Mouse (Mus musculus) left cerebral cortex, postnatal 10 days (tissue): Measurements from ENCODE around the gene Ceacam18. TPM values are rescaled to one million over a fixed set of nuclear protein-coding genes. Genes with fewer than 3 reads are reported as not detected.
"Not testable (repeated sequence)": the region's sequence is repeated elsewhere in the genome, so short reads cannot be mapped to it uniquely, and the experiment has no call there.

Experiments
- DNase-seq, 2 experiments: peaks; one replicate each; pipeline ENCODE4 v3.0.0; 2021 to 2022; ENCODE audit warnings: low spot score in 2 of 2, mixed read lengths in 1 of 2; ENCODE audit errors: extremely low spot score in 1 of 2
- intact Hi-C: fragments of 180-260 bp; cut with DNase I; formaldehyde crosslinking; loops from one replicate; pipeline ENCODE4 v1.15.1; 2025
- total RNA-seq, 2 experiments: library from RNA; stranded (reverse); gene quantifications; 2 replicates each; pipeline ENCODE4 v1.2.3; 2021

Ceacam18 gene
- total RNA-seq, 2 experiments from 2014 or later, result 0.18 TPM; not detected in 1

DNA sequence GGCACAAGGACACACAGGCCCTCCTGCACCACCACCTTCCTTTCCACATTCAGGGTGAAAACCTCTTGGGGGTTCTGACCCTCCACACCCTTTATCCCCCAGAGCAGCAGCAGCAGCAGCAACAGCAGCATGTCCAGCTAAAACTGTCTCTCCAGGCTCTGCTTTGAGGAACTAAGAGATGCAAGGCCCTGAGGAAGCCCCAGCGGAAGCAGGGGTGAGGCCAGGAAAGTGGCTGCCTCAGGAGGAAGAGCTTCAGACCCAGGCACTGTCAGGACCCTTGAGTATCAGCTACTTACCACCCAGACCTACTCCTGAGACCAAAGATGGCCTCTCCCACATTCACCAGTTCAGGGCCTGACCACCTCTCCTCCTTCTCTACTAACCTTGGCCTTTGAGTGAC is 25.5 kb downstream of the Ceacam18 start, which contains the start of gene Siglece:
Siglece (minus strand) TSS at position 160 of the 400 bp plus-strand sequence.
- intact Hi-C loops, result no loop called here
- no peak for DNase-seq

DNA sequence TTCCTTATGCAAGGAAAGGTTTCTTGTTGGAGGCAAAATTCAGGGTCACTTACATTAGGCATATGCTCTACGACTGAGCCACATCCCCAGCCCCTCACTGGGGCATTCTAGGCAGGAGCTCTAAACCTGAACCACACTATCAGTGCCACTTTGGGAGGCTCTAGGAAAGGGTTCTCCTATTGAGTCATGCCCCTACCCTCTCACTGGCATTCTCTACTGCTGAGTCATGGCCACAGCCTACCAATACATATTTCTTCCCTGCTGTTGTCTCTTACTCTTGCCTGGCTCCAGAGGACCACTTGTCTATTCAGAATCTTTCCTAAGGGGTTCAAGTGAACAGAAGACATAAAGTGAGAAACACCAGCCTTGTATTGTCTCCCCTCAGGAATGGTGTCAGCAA is 28.3 kb downstream of the Ceacam18 start:
- intact Hi-C loops, result no loop called here
- no peak for DNase-seq

DNA sequence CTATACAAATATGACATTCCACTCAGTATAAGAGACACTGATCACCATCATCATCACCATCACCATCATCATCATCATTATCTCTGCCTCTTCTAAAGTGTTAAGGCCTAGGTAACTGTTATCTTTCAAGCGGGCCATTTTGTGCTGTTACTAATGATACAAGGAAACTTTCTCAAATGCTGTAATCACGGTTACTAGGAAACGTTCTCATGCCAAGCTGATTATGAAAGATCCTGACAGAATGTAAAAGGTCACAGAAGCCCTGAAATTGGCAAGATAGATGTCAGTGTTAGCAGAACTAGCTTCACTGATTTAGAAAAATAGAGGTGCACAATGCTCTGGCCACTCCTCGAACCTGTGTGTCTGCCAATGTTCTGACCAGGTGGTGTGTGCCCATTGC is 32.7 kb downstream of the Ceacam18 start:
- intact Hi-C loops, DNase-seq: not testable (repeated sequence)

DNA sequence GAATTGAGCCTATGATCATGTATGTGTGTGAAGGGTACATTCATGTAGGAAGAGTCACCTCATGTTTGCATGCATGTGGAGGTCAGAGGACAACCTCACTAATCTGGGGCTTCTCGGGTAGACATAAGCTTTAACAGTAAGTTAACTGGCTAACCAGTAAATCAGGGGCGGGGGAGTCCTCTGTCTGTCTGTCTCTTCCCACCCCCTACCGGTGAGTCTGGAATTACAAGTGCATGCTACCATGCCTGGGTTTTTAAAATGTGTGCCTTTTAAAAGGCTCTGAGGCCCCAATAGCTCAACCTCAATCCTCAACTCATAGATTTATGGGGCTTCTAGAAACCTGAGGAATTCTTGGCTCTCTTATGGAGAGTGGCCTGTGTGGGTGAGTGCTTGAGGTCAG is 34.1 kb downstream of the Ceacam18 start:
- DNase-seq, result no peak
- intact Hi-C loops, result no loop called here

DNA sequence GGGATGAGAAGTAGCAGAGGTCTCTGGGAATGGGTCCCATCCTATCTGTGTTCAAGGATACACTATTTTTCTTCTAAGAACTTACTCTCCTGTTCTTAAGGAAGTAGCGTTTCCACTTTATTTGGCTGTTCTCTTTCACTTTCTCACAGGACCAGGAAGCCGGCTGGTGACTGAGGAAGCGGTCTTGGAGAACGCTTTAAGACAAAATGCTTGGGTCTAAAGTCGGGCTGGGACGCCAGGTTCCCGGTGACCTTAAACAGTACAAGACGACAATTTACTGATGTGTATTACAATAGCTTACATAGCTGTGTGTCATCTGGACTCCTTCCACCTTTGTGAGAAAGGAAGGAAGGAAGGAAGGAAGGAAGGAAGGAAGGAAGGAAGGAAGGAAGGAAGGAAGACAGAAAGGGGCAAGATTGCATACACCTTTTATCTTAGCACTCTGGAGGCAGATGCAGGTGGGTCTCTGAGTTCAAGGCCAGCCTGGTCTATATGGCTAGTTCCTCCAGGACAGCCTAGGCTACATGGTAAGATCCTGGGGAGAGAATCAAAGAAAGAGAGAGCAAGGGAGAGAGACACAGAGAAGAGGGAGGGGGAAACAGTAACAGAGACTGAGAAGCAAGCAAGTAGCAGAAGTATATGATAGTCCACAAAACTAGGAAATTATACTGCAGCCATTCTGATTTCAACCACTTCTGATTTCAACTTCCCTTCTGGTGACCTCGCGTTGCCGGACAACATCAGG is 36.7 kb downstream of the Ceacam18 start:
- intact Hi-C loops, result no loop called here
- DNase-seq, result no peak

DNA sequence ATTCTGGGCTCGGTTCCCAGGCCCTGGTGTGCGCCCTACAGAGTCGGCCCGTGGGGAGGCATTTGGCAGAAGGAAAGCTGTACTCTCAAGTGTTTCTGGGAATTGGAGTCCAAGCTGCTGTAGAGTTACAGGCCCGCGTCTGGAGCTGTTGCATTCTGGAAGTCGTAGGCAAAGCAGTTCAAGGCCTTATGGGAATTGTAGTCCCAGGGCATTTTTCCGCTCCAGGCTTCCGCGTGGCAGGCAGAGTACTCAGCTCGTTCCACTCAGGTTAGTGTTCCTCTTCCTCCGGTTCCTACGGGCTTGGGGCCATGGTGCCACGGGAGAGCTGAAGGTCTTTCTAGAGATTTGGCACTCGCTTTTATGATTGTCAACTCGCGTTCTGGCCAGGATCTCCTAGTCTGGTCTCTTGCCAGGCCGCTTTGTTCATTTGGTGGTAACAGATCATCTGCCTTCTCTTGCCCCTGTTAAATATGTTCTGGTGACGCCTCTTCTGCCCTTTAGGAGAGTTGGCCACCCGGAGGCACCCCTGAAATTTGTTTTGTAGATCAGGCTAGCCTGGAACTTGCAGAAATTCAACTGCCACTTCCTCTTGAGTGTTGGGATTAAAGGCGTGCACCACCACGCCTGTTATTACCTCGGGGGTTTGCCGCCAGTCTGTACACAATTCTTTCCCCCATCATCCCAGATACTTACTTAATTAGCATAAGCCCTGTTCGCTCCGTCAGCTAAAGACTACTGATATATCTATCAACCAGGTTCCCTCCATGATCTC is 37.5 kb downstream of the Ceacam18 start, which contains the start of gene Ctu1:
Ctu1 (plus strand) TSS at position 208 of the 772 bp plus-strand sequence.
- peak; percentile 93 to 94 for DNase-seq
- intact Hi-C loops, result no loop called here

DNA sequence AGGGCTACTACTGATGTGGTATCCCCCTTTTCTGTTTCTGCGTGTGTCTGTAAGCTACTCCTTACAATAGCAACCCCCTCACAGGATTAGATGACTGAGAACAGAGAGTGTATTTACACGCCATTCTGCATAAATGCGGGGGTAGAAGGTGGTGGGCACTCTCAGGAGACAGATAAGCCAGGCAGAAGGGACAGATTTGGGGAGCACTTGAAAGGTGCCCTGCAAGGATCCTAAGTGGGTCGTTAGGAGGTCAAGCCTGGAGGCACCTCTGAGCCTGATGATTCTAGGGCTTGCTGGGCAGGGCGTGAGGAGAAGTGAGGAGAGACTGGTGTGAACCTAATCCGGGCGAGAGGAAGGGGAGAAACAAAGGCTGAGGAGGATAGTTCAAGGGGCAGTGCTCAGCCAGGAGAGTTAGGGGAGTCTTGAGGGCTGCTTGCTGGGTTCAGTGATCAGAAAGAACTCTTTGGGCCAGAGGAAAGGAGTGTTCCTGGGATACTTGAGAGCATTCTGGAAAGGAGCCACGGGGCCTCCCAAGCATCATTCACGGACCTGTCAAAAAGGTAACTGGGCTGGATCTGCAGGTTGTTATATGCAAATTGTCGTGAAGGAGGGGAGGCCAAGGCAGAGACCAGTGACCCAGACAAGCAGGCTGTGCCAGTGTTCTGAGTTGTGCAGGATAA is 38.2 kb downstream of the Ceacam18 start:
- intact Hi-C loops, result no loop called here
- DNase-seq, result no peak

DNA sequence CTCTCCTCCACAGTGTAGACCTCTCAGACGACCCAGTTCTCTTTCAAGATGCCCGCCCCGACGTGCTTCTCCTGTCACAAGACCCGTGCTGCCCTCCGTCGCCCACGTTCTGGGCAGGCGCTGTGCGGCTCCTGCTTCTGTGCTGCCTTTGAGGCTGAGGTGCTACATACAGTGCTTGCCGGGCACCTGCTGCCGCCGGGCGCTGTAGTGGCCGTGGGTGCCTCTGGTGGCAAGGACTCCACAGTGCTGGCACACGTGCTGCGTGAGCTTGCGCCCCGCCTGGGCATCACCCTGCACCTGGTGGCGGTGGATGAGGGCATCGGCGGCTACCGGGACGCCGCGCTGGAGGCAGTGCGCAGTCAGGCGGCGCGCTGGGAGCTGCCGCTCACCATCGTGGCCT is 40.6 kb downstream of the Ceacam18 start:
- DNase-seq, result no peak
- intact Hi-C loops, result no loop called here

DNA sequence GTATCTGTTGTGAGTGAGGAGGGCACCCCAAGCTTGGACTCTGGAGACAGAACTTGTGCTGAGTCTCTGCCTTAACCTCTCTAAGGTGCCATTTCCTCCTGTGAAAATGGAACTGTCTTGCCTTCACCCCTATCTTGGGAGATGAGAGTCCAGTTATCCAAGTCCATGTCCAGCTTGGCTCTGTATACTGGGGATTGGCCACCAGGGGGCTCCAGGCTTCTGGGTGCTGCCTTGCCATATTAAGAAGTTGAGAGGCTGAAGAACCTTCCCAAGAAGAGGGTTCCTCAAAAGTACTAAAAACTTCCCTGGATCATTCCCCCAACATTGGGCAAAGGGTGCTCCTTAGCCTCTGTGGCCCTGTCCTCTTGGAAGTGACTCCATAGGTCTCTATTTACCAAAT is 44.0 kb downstream of the Ceacam18 start:
- DNase-seq, result no peak
- intact Hi-C loops, result no loop called here

DNA sequence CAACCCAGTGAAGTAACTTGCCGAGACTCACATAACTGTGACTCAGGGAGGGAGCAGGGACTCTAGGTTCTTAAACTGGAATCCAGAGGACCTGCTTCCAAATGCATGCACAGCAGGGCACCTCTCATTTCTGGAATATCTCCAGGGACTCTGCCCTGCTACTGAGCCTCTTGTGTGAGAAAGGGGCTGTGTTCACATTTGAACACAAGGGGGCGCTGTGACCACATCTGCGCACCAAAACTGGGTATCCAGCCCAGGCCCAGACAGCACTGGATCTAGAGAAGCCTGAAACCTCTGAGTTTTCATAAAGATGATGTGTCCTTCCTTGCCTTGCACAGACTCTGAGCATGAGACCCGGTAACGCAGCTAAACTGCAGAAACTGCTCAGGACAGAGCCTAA is 46.5 kb downstream of the Ceacam18 start:
- intact Hi-C loops, result loop anchor here (2.0 to 5.0 kb wide), 2 partner anchors 101 to 214 kb away; partner anchors contain the start of gene Klk10
- DNase-seq, result peak; percentile 62 to 79

DNA sequence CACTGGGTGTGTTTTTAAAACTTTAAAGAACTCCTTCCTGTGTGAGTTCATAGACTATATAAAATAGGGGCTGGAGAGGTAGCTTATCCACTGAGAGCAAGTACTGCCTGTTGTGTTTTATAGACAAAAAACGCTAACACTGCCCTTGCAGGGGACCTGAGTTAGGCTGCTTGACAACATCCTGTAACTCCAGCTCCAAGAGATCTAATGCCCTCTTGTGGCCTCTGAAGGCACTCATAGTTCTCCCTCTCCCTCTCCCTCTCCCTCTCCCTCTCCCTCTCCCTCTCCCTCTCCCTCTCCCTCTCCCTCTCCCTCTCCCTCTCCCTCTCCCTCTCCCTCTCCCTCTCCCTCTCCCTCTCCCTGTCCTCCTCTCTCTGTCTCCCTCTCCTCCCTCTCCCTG is 48.0 kb downstream of the Ceacam18 start:
- intact Hi-C loops, result loop anchor here (5.0 kb wide), 1 partner anchor 100 kb away; the partner anchor contains the start of gene Klk10
- not testable (repeated sequence) for DNase-seq

DNA sequence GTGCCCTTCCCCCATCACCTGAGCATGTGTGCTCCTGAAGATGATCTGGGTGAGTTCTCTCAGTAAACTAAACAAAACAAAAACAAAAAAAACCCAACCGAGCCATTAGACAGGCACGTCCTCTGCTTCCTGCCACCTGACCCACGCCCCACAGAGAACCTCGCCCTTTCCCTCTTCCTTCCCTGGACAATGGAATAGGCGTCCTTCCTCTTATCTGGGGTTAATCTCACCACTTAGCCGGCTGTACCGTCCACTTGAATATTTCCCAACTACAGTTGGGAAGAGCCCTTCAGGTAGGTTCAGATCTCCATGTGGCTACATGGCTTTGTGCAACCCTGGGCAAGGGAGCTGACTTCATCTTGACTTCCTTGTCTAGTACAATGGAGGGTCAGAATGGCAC is 50.6 kb downstream of the Ceacam18 start:
- DNase-seq, result no peak

DNA sequence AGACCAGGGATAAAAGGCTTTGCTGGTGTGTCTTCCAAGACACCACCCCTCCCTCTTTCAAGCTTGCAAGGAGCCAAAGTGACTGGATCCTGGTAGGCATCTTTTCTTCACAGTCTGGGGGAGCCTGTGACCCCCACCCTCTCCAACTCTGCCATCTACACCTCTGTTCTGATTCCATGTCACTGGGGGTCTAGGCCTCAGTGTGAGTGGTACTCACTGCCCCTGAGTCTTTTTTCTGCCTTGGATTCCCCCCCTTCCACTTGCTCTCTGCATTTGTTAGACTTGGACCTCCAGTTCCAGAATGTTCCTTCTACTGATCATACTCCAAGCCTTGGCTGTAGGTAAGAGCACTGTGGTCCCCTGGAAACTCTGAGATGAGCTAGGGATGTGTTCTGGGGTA is 55.6 kb downstream of the Ceacam18 start, which contains the start of gene Klk14:
Klk14 (plus strand) TSS at position 301 of the 400 bp plus-strand sequence.
- intact Hi-C loops, result no loop called here
- no peak for DNase-seq

More for the DNA sequence above, 50.6 kb downstream of the Ceacam18 start:
- intact Hi-C loops, result no loop called here

Other genes starting within 250 kb of the Ceacam18 start
- gene Siglecg, start 226.5 kb upstream of the Ceacam18 start, total RNA-seq, result under 1 TPM; 0.09 to 0.14 TPM
- not detected for gene Lim2, start 207.0 kb upstream of the Ceacam18 start, total RNA-seq
- gene Nkg7, start 197.6 kb upstream of the Ceacam18 start, total RNA-seq, result not detected
- not detected for gene Cldnd2, start 193.9 kb upstream of the Ceacam18 start, total RNA-seq
- gene Etfb, start 190.6 kb upstream of the Ceacam18 start, total RNA-seq, result 10 to 100 TPM; 52.2 to 55.8 TPM
- 1 to 10 TPM in 1 of 2 experiments, under 1 TPM in 1; 0.79 to 1.4 TPM for gene Gm45233, start 190.6 kb upstream of the Ceacam18 start, total RNA-seq
- 1 to 10 TPM; 4.4 TPM for gene Vsig10l, start 171.6 kb upstream of the Ceacam18 start, total RNA-seq
- 10 to 100 TPM; 46.4 to 47.7 TPM for gene Iglon5, start 144.6 kb upstream of the Ceacam18 start, total RNA-seq
- not detected for gene 4931406B18Rik, start 128.8 kb upstream of the Ceacam18 start, total RNA-seq
- 1 to 10 TPM; 6.3 to 6.7 TPM for gene Cd33, start 90.3 kb upstream of the Ceacam18 start, total RNA-seq
- 1 to 10 TPM; 5.1 to 5.8 TPM for gene Zfp658, start 72.5 kb upstream of the Ceacam18 start, total RNA-seq
- 10 to 100 TPM; 17.1 to 26.4 TPM for gene Zfp719, start 55.1 kb upstream of the Ceacam18 start, total RNA-seq
- not detected for gene Zfp819, start 27.5 kb upstream of the Ceacam18 start, total RNA-seq
- gene Siglece, start 25.5 kb downstream of the Ceacam18 start, total RNA-seq, result 1 to 10 TPM; 1.1 TPM
- gene Ctu1, start 37.3 kb downstream of the Ceacam18 start, total RNA-seq, result 10 to 100 TPM; 12.4 TPM
- gene Klk14, start 55.7 kb downstream of the Ceacam18 start, total RNA-seq, result not detected
- gene Klk13, start 77.9 kb downstream of the Ceacam18 start, total RNA-seq, result not detected
- gene Klk12, start 134.2 kb downstream of the Ceacam18 start, total RNA-seq, result not detected
- not detected for gene Klk11, start 139.9 kb downstream of the Ceacam18 start, total RNA-seq
- gene Klk10, start 146.3 kb downstream of the Ceacam18 start, total RNA-seq, result not detected
- not detected for gene Klk9, start 157.2 kb downstream of the Ceacam18 start, total RNA-seq
- gene Klk8, start 162.9 kb downstream of the Ceacam18 start, total RNA-seq, result 1 to 10 TPM; 6.7 to 6.9 TPM
- gene Klk7, start 176.6 kb downstream of the Ceacam18 start, total RNA-seq, result not detected
- not detected for gene Klk6, start 189.8 kb downstream of the Ceacam18 start, total RNA-seq
- gene Klk5, start 207.3 kb downstream of the Ceacam18 start, total RNA-seq, result not detected
- gene Klk4, start 246.5 kb downstream of the Ceacam18 start, total RNA-seq, result not detected